Mouse (Mus musculus) G1E (cell line): Measurements from ENCODE around the gene Ran.

Experiments
- CTCF ChIP-seq: IDR thresholded peaks from 2 replicates; pipeline ENCODE4 v1.5.1; 2012; ENCODE audit warnings: low read depth, low read length, inconsistent platforms, mixed read lengths
- GATA2 ChIP-seq: IDR thresholded peaks from 2 replicates; pipeline ENCODE4 v1.6.1; 2012; ENCODE audit warnings: low read depth, low read length, inconsistent platforms, borderline replicate concordance
- POLR2AphosphoS5 ChIP-seq: IDR thresholded peaks from 2 replicates; pipeline ENCODE4 v1.6.1; 2012; ENCODE audit warnings: low read depth, low read length, inconsistent platforms; ENCODE audit not compliant: insufficient replicate concordance

DNA sequence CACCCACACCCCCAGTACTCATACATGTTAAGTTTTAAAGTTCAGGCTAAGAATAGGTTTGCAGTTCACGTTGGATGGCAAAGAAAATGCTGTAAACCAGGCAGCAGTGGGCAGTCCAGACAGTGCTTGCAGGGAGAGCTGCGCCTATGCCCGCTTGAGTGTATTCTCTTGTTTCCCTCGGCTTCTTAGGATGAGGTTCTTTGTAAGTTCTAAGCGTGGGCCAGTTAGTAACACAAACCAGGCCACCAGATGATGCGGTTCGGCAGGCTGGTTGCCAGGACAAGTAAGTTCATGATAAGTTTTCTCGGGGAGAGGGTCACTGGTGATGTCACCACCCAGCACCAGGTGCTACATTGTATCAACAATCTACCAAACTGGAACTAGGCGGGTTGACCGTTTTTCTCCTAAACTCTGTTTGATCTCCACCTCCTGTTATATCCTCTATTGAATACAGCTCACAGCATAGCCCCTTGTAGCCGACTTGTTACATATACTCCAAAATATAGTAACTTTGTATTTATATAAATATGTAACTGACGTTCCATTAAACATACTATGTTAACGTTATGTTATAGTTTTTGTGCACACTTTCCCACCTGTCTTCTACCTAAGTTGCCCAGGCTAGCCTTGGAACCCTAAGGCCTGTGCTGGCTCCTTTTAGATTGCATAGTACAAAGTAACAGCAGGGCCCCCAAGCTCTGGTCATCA, 933 bp upstream of the Ran start:
- TF ChIP-seq CTCF: no peak
- TF ChIP-seq POLR2AphosphoS5: no peak
- TF ChIP-seq GATA2: no peak
